Mouse (Mus musculus) heart, embryonic 16.5 days (tissue): ENCODE measurements around the gene Dlgap3. TPM values are rescaled to one million over a fixed set of nuclear protein-coding genes. Genes with fewer than 3 reads are reported as not detected.

ENCODE experiments used
- ATAC-seq: fragments of 200-750 bp; cut with Nextera tagmentation; replicated peaks from 2 replicates; pipeline ENCODE4 v1.8.0; 2017; ENCODE audit warnings: moderate number of reproducible peaks; ENCODE audit not compliant: insufficient read depth, low FRiP score; ENCODE audit errors: extremely low read depth
- H3K27ac ChIP-seq: fragments of 300-500 bp; sonication (generic); 2 replicates; pipeline ENCODE4 v1.5.1; 2014; ENCODE audit warnings: mild to moderate bottlenecking, low read length, control low read depth, moderate library complexity
- H3K27me3 ChIP-seq: fragments of 300-500 bp; sonication (generic); 2 replicates; pipeline ENCODE4 v1.6.1; 2014; ENCODE audit warnings: low read length, mixed read lengths; ENCODE audit not compliant: control insufficient read depth, insufficient read depth
- H3K36me3 ChIP-seq: fragments of 300-500 bp; sonication (generic); 2 replicates; pipeline ENCODE4 v1.6.1; 2014; ENCODE audit not compliant: control insufficient read depth, insufficient read depth
- H3K4me1 ChIP-seq: fragments of 300-500 bp; sonication (generic); 2 replicates; pipeline ENCODE4 v1.6.1; 2014; ENCODE audit warnings: low read length, mixed read lengths; ENCODE audit not compliant: control insufficient read depth, insufficient read depth
- H3K4me2 ChIP-seq: fragments of 300-500 bp; sonication (generic); 2 replicates; pipeline ENCODE4 v1.6.1; 2014; ENCODE audit warnings: low read depth, mild to moderate bottlenecking, control low read depth, low read length
- H3K4me3 ChIP-seq: fragments of 300-500 bp; sonication (generic); 2 replicates; pipeline ENCODE4 v1.5.1; 2014; ENCODE audit warnings: mild to moderate bottlenecking, control low read depth, low read length
- H3K9ac ChIP-seq: fragments of 300-500 bp; sonication (generic); 2 replicates; pipeline ENCODE4 v1.6.1; 2014; ENCODE audit warnings: low read length, control low read depth
- H3K9me3 ChIP-seq: fragments of 300-500 bp; sonication (generic); replicated peaks from 2 replicates; pipeline ENCODE4 v1.6.1; 2016; ENCODE audit warnings: low read length; ENCODE audit not compliant: control insufficient read depth
- WGBS: fragments of 180-500 bp; shearing (Covaris S2); extraction: QIAGEN DNeasy Blood & Tissue Kit; methylation state at CpG from one replicate; pipeline ENCODE4 v1.1.7; 2014; 5-methylcytosine and 5-hydroxymethylcytosine counted together
- polyA plus RNA-seq: library from polyadenylated mRNA; unstranded; fragments of >200 nt; fragmentation: Nextera tagmentation; extraction: Ambion mirVana; gene quantifications from 2 replicates; pipeline ENCODE4 v1.2.1, GENCODE M21; 2015

Gene Dlgap3
- polyA plus RNA-seq: 0.39 and 0.45 TPM in 2 replicates

GRCm38 (mm10) chr4:127168914-127169345, at the start of gene Dlgap3:
TSS of gene Dlgap3 (plus strand) at chr4:127169204.
- peak; percentile 60 for ATAC-seq
- H3K9ac ChIP-seq: peak within 1 kb of the TSS; percentile 69
- peak within 1 kb of the TSS; percentile 99 for H3K4me2 ChIP-seq
- H3K4me3 ChIP-seq: peak within 1 kb of the TSS; percentile 74
- 0 out of 2 replicates have a peak, but pooled peaks cover 4% of the 10 kb centered on the region for H3K9me3 ChIP-seq
- H3K36me3 ChIP-seq: no peaks in the 10 kb centered on the region
- H3K4me1 ChIP-seq: peaks cover 12% of the 10 kb centered on the region
- peaks cover 57% of the 10 kb centered on the region for H3K27me3 ChIP-seq
- H3K27ac ChIP-seq: no peak within 1 kb of the TSS
- WGBS: 0% methylated on average over 27 of the region's 67 CpGs

DNA sequence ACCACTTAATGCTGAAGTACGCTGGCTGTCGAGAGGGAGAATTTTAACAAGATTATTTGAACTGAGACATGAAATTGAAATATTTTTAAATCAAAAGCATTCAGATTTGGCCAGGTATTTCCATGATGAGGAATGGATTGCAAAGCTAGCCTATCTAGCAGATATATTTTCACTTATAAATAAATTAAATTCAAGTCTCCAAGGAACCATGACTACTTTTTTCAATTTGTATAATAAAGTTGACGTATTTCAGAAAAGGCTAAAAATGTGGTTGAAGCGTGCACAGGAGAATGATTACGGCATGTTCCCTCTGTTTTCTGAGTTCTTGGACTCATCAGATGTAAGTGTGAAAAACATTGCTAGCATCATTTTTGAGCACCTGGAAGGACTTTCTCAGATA, 45.6 kb upstream of the Dlgap3 start, which contains the start of gene Tmem35b:
Tmem35b (plus strand) TSS at position 301 of the 400 bp plus-strand sequence.
- no peak within 1 kb of the TSS for H3K27ac ChIP-seq
- 89% methylated on average over 5 of the region's 5 CpGs for WGBS
- H3K9me3 ChIP-seq: no peaks in the 10 kb centered on the region
- H3K36me3 ChIP-seq: peaks cover 7% of the 10 kb centered on the region; the same call in 1 of the 2 replicates
- H3K9ac ChIP-seq: no peak within 1 kb of the TSS
- no peak within 1 kb of the TSS for H3K4me2 ChIP-seq
- no peaks in the 10 kb centered on the region for H3K27me3 ChIP-seq
- H3K4me1 ChIP-seq: peaks cover 6% of the 10 kb centered on the region
- H3K4me3 ChIP-seq: no peak within 1 kb of the TSS
- no peak for ATAC-seq

DNA sequence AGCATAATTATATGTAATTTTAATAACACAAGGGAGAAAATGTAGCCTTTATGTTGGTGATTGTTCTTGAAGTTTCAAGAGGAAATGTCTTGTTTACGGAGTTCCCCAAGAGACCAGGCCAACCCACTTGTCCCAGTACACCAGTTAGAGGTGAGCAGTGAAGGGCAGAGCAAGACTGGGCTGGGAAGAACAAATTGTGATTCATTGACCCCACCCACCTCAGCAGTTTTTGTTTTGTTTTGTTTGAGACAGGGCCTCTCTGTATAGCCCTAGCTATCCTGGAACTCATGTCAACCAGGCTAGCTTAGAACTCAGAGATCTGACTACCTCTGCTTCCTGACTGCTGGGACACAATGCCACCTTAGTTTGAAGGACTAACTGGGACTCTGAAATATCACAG, 44.7 kb upstream of the Dlgap3 start:
- no peak overlapping the region for H3K4me3 ChIP-seq
- H3K36me3 ChIP-seq: peaks cover 9% of the 10 kb centered on the region; the same call in 1 of the 2 replicates
- H3K4me2 ChIP-seq: no peak overlapping the region
- H3K27ac ChIP-seq: no peak overlapping the region
- H3K9me3 ChIP-seq: no peaks in the 10 kb centered on the region
- H3K4me1 ChIP-seq: peaks cover 6% of the 10 kb centered on the region
- no peak for ATAC-seq
- 94% methylated on average over 1 of the region's 1 CpGs for WGBS
- no peak overlapping the region for H3K9ac ChIP-seq
- no peaks in the 10 kb centered on the region for H3K27me3 ChIP-seq

DNA sequence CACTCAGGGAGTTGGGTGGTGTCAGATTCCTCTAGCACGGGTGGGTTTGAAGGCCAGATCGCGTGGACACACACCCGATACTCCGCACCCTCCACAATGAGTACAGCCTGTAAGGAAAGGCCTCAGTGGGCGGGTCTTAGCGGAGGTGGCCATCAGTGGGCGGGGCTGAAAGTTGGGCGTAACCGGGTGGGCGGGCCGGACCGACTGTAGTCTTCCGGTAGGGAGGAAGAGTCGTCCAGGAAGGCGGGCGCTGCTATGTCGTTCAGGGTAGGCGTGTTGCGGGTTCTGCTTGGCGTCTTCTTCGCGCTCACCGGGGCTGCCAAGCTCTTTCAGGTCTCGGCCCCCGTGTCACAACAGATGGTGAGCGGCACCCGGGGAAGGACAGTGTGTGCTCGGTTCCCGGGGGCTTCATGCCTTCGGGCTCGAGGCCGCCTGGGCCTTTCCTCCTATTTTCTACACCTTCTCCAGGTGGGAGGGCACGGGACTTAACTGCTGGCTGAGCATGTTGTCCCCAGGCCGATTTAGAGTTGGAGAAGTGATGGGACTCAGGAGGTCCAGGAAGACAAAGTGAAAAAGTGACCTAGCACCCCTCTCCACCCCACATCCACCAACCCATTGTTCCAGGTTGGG, 43.1 kb upstream of the Dlgap3 start:
- Histone ChIP-seq H3K4me1 (peaks cover 6% of the 10 kb centered on the region), H3K9me3 (no peaks in the 10 kb centered on the region), H3K27me3 (no peaks in the 10 kb centered on the region), H3K36me3 (peaks cover 9% of the 10 kb centered on the region; the same call in 1 of the 2 replicates), H3K4me3 (peak overlapping the region; percentile 82), H3K4me2 (peak overlapping the region; percentile 96), H3K9ac (peak overlapping the region; percentile 88), H3K27ac (no peak overlapping the region)
- peak; percentile 95 for ATAC-seq
- 1% methylated on average over 35 of the region's 35 CpGs for WGBS

DNA sequence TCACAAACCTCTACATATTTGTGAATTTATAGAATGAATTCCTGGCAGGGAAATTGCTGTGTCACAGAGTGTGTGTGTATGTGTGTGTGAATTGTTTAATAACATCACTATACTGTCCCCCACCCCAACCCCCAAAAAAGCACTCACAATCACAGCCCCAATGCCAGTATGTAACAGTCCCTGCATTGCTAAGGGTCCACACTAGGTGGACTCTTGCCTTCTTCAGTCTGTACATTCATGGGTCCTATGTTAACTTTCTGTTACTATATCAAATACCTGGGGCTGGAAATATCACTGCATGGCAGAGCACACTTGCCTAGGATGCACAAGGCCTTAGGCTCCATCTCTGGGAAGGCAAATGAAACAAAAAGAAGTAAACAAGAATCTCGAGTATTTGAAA, 34.3 kb upstream of the Dlgap3 start:
- no peak overlapping the region for H3K4me2 ChIP-seq
- no peaks in the 10 kb centered on the region for H3K4me1 ChIP-seq
- H3K9me3 ChIP-seq: no peaks in the 10 kb centered on the region
- ATAC-seq: no peak
- H3K36me3 ChIP-seq: no peaks in the 10 kb centered on the region
- no peaks in the 10 kb centered on the region for H3K27me3 ChIP-seq
- 36% methylated on average over 1 of the region's 1 CpGs for WGBS
- no peak overlapping the region for H3K27ac ChIP-seq
- no peak overlapping the region for H3K4me3 ChIP-seq
- H3K9ac ChIP-seq: no peak overlapping the region

DNA sequence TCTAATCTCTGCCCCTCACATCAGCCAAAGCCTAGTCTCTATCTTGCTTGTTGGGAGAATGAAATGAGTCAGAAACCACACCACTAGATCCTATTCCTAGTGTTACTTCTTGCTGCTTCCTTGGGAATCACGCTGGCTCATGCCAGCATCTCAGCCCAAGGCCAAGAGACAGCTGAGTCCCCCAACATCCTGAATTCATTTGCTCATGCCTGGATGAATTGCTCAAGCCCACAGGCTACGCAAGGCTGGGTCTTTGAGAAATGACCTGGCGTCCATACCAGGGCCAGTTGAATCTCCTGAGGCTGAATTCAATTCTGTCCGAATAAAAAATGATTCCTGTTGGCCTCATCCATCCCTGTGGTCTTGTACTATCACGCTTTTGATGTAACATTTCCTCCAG, 31.4 kb upstream of the Dlgap3 start:
- ATAC-seq: no peak
- no peaks in the 10 kb centered on the region for H3K9me3 ChIP-seq
- no peak overlapping the region for H3K4me3 ChIP-seq
- no peak overlapping the region for H3K27ac ChIP-seq
- no peak overlapping the region for H3K9ac ChIP-seq
- no peaks in the 10 kb centered on the region for H3K27me3 ChIP-seq
- H3K4me2 ChIP-seq: no peak overlapping the region
- no peaks in the 10 kb centered on the region for H3K36me3 ChIP-seq
- 74% methylated on average over 5 of the region's 5 CpGs for WGBS
- H3K4me1 ChIP-seq: no peaks in the 10 kb centered on the region

DNA sequence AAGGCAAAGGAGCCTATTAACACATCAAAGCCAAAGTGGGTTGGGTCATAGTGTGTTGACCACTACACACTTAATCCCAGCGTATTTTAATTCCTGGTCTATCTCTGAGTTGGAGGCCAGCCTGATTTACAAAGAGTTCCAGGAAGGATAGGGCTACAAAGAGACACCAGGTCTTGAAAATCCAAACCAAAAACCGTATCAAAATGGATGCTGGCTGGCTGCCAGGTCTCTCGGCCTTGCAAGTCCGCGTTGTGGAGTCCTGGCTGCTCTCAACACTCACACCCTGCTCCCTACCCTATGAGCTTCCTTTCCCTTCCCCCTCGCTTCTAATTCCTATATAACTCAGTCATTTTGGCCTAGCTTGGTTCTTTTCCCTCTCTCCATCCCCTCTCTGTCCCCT, 30.5 kb upstream of the Dlgap3 start:
- Histone ChIP-seq H3K4me1 (no peaks in the 10 kb centered on the region), H3K9me3 (no peaks in the 10 kb centered on the region), H3K4me2 (no peak overlapping the region), H3K9ac (no peak overlapping the region), H3K4me3 (no peak overlapping the region), H3K27ac (no peak overlapping the region), H3K36me3 (no peaks in the 10 kb centered on the region), H3K27me3 (no peaks in the 10 kb centered on the region)
- 38% methylated on average over 6 of the region's 6 CpGs for WGBS
- no peak for ATAC-seq

DNA sequence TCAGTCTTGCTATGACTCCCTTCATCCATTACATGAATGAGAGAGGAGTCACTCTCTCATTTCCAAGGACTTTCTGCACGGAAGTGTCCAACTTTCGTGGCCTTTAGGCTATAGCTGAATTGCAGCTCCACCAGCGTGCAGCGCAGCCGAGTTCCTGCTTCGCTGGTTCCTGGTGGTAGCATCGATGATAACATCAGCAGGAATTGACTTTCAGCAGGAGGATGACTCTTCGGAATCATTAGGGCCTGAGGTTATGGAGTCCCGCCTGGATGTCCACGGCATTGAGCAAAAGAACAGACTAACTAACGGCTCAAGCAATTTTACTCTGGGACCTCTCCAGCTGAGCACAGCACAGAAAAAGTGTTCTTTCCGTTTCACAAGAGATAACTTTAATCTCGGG, 19.0 kb upstream of the Dlgap3 start:
- 78% methylated on average over 13 of the region's 13 CpGs for WGBS
- Histone ChIP-seq H3K27me3 (no peaks in the 10 kb centered on the region), H3K36me3 (no peaks in the 10 kb centered on the region), H3K4me1 (no peaks in the 10 kb centered on the region), H3K4me2 (no peak overlapping the region), H3K9ac (no peak overlapping the region), H3K4me3 (no peak overlapping the region), H3K9me3 (no peaks in the 10 kb centered on the region), H3K27ac (no peak overlapping the region)
- ATAC-seq: no peak

DNA sequence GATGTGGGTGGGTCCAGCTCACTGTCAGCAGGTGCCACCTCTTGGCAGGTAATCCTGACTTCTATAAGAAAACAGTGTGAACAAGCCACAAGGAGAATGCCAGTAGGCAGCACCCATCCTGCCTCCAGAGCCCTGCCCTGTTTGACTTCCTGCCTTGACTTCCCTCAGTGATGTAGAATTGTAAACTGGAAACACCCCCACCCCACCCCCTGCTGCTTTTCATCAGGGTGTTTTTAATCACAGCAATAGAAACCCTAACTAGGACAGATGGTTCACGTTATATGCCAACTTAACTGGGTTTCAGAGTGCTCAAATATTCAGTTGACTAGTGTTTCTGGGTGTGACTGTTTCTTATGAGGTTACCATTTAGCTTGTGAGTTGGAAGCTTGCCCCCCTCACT, 15.7 kb upstream of the Dlgap3 start:
- no peaks in the 10 kb centered on the region for H3K36me3 ChIP-seq
- H3K4me3 ChIP-seq: no peak overlapping the region
- WGBS: 40% methylated on average over 1 of the region's 1 CpGs
- H3K9me3 ChIP-seq: no peaks in the 10 kb centered on the region; the same call in 1 of the 2 replicates
- H3K27me3 ChIP-seq: no peaks in the 10 kb centered on the region
- H3K4me2 ChIP-seq: no peak overlapping the region
- no peak for ATAC-seq
- H3K27ac ChIP-seq: no peak overlapping the region
- H3K4me1 ChIP-seq: no peaks in the 10 kb centered on the region
- no peak overlapping the region for H3K9ac ChIP-seq
